Mouse (Mus musculus) CD8-positive naive resting alpha-beta T cell, adult 57 days (primary cell): ENCODE measurements around the gene Far1. TPM values are rescaled to one million over a fixed set of nuclear protein-coding genes. Genes with fewer than 3 reads are reported as not detected.

ENCODE experiments used
- total RNA-seq: library from RNA; stranded (reverse); gene quantifications from one replicate; pipeline ENCODE4 v1.2.4, GENCODE M21; 2023

Gene Far1
- 71.8 TPM for total RNA-seq

GRCm38 (mm10) chr7:113513286-113513962, at the start of gene Far1:
TSS of gene Far1 (plus strand) at chr7:113513834.

Other genes with a start within 250 kb of the Far1 start
- 12.9 TPM for gene Btbd10, start 144.4 kb upstream of the Far1 start, total RNA-seq
- gene Pth, start 125.3 kb upstream of the Far1 start, total RNA-seq: not detected